Mouse (Mus musculus) small intestine, adult 10 weeks (tissue): Measurements from ENCODE around the gene Ceacam10. TPM values are rescaled to one million over a fixed set of nuclear protein-coding genes. Genes with fewer than 3 reads are reported as not detected.

Source experiments
- polyA plus RNA-seq: library from polyadenylated mRNA; stranded (reverse); fragments of 350-450 nt; fragmentation: Illumina TruSeq; extraction: RNeasy Lipid Tissue Mini Kit (QIAGEN cat#74804); gene quantifications from one replicate; pipeline ENCODE4 v1.2.3, GENCODE M21; 2014; ENCODE audit warnings: low replicate concordance

Gene Ceacam10
- 0.59 TPM for polyA plus RNA-seq

GRCm38 (mm10) chr7:24776918-24777317 lies at the start of gene Ceacam10:
Ceacam10 (plus strand) TSS chr7:24777206.

GRCm38 (mm10) chr7:24760211-24760610 lies 16.8 kb upstream of the Ceacam10 start, which contains the start of gene Cd177:
Cd177 (minus strand) TSS chr7:24760311.

Other genes starting within 250 kb of the Ceacam10 start
- 4.3 TPM for gene Irgq, start 246.5 kb upstream of the Ceacam10 start, polyA plus RNA-seq
- gene Pinlyp, start 231.1 kb upstream of the Ceacam10 start, polyA plus RNA-seq = not detected
- gene Xrcc1, start 230.9 kb upstream of the Ceacam10 start, polyA plus RNA-seq = 1.2 TPM
- 0.48 TPM for gene Ethe1, start 189.7 kb upstream of the Ceacam10 start, polyA plus RNA-seq
- not detected for gene Zfp575, start 189.6 kb upstream of the Ceacam10 start, polyA plus RNA-seq
- not detected for gene Phldb3, start 166.4 kb upstream of the Ceacam10 start, polyA plus RNA-seq
- not detected for gene Lypd3, start 140.7 kb upstream of the Ceacam10 start, polyA plus RNA-seq
- gene Tex101, start 100.5 kb upstream of the Ceacam10 start, polyA plus RNA-seq = not detected
- gene BC049730, start 68.0 kb upstream of the Ceacam10 start, polyA plus RNA-seq = not detected
- gene Gm4763, start 50.3 kb upstream of the Ceacam10 start, polyA plus RNA-seq = not detected
- gene Cd177, start 16.9 kb upstream of the Ceacam10 start, polyA plus RNA-seq = not detected
- not detected for gene Gm9844, start 85.0 kb downstream of the Ceacam10 start, polyA plus RNA-seq
- not detected for gene Lypd4, start 92.7 kb downstream of the Ceacam10 start, polyA plus RNA-seq
- gene Dmrtc2, start 92.9 kb downstream of the Ceacam10 start, polyA plus RNA-seq = not detected
- gene Rps19, start 107.2 kb downstream of the Ceacam10 start, polyA plus RNA-seq = 2.7 TPM
- gene Cd79a, start 120.2 kb downstream of the Ceacam10 start, polyA plus RNA-seq = 0.30 TPM
- gene Arhgef1, start 125.7 kb downstream of the Ceacam10 start, polyA plus RNA-seq = 0.37 TPM
- gene Gm4881, start 167.3 kb downstream of the Ceacam10 start, polyA plus RNA-seq = not detected
- not detected for gene Rabac1, start 195.5 kb downstream of the Ceacam10 start, polyA plus RNA-seq
- not detected for gene Atp1a3, start 228.8 kb downstream of the Ceacam10 start, polyA plus RNA-seq